Mouse (Mus musculus) embryonic facial prominence, embryonic 10.5 days (tissue): ENCODE results near the gene Gm44965. TPM values are rescaled to one million over a fixed set of nuclear protein-coding genes. Genes with fewer than 3 reads are reported as not detected.
"Not testable (repeated sequence)": the region's sequence is repeated elsewhere in the genome, so short reads cannot be mapped to it uniquely, and the experiment has no call there.

Experiments
- DNase-seq: peaks from one replicate; pipeline ENCODE4 v3.0.0-alpha.2; 2017; ENCODE audit warnings: low spot score
- H3K27ac ChIP-seq: fragments of 300-500 bp; sonication (generic); replicated peaks from 2 replicates; pipeline ENCODE4 v1.5.1; 2016; ENCODE audit warnings: mild to moderate bottlenecking
- H3K27me3 ChIP-seq: fragments of 300-500 bp; sonication (generic); replicated peaks from 2 replicates; pipeline ENCODE4 v1.6.1; 2016; ENCODE audit warnings: low read depth, mild to moderate bottlenecking; ENCODE audit not compliant: poor library complexity, severe bottlenecking
- H3K36me3 ChIP-seq: fragments of 300-500 bp; sonication (generic); replicated peaks from 2 replicates; pipeline ENCODE4 v1.6.1; 2016; ENCODE audit warnings: mild to moderate bottlenecking, moderate library complexity
- H3K4me1 ChIP-seq: fragments of 300-500 bp; sonication (generic); 2 replicates; pipeline ENCODE4 v1.6.1; 2016
- H3K4me3 ChIP-seq: fragments of 300-500 bp; sonication (generic); 2 replicates; pipeline ENCODE4 v1.5.1; 2016; ENCODE audit warnings: mild to moderate bottlenecking, moderate library complexity
- H3K9me3 ChIP-seq: fragments of 300-500 bp; sonication (generic); 2 replicates; pipeline ENCODE4 v1.6.1; 2016; ENCODE audit warnings: mild to moderate bottlenecking
- WGBS: fragments of 180-500 bp; shearing (Covaris S2); methylation state at CpG from one replicate; pipeline ENCODE4 v1.1.7; 2016; 5-methylcytosine and 5-hydroxymethylcytosine counted together
- polyA plus RNA-seq: library from polyadenylated mRNA; unstranded; fragments of >200 nt; fragmentation: Nextera tagmentation; extraction: Ambion mirVana; gene quantifications from 2 replicates; pipeline ENCODE4 v1.2.1, GENCODE M21; 2016

Gm44965 gene
- polyA plus RNA-seq, 1 experiment from 2014 or later, result 0.91 TPM

DNA sequence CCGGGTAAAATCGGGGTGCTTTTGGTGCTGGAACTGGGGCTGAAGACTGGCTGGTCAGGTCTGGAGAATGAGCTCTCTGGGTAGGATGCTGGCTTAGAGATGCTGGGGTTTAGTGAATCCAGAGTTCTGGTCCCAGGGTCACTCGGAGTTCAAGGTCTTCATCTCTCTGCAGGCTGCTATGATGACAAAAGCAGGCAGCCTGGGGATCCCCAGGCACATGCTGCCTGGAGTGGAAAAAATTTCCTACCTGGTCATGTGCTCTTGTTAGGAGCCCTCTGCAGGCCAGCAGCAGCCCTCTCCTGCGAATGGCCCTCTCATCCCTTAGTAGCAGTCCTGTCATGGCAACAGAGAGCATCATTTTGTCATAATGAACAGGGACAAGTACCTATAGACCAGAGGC is 19.7 kb downstream of the Gm44965 start:
- Histone ChIP-seq H3K36me3 (peaks cover 46% of the 10 kb centered on the region), H3K4me1 (no peaks in the 10 kb centered on the region), H3K4me3 (no peak overlapping the region), H3K27me3 (no peaks in the 10 kb centered on the region), H3K9me3 (no peaks in the 10 kb centered on the region), H3K27ac (no peak overlapping the region)
- no peak for DNase-seq
- WGBS, result 88% methylated on average over 4 of the region's 4 CpGs

DNA sequence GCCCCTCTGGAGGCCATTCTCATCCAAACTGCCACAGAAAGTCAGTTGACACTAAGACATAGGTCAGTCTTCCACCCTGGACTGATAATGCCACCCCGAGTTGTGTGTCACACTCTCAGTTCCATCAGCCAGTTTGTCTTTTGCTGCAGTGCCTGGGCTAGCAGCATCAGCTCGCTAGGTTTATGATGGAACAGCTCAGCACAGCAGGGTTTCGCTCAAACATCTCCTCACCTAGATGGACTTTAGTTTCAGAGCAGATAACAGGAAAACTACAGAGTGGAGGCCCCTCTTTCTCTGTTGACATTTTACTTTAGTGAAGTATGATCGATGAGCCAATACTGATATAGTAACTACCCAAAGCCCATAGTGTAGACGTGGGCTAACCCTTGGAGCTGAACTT is 21.0 kb downstream of the Gm44965 start:
- DNase-seq, result no peak
- Histone ChIP-seq H3K27ac (no peak overlapping the region), H3K9me3 (no peaks in the 10 kb centered on the region), H3K4me3 (no peak overlapping the region), H3K4me1 (no peaks in the 10 kb centered on the region), H3K27me3 (no peaks in the 10 kb centered on the region), H3K36me3 (peaks cover 56% of the 10 kb centered on the region)
- WGBS, result 91% methylated on average over 5 of the region's 5 CpGs

DNA sequence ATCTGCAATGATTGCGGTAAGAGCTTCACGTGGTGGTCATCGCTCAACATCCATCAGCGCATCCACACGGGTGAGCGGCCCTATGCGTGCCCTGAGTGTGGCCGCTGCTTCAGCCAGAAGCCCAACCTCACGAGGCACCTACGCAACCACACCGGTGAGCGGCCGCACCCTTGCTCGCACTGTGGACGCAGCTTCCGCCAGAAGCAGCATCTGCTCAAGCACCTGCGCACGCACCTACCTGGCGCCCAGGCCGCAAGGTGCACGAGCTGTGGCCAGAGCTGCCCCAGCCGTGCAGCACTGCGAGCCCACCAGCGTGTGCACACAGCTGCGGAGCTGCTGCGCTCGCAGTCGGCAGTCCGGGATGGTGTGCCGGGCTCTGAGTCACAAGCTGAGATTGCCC is 26.3 kb downstream of the Gm44965 start:
- H3K27ac ChIP-seq, result no peak overlapping the region
- DNase-seq, result no peak
- H3K4me3 ChIP-seq, result no peak overlapping the region
- peaks cover 50% of the 10 kb centered on the region for H3K36me3 ChIP-seq
- H3K4me1 ChIP-seq, result no peaks in the 10 kb centered on the region
- no peaks in the 10 kb centered on the region for H3K27me3 ChIP-seq
- H3K9me3 ChIP-seq, result no peaks in the 10 kb centered on the region
- 93% methylated on average over 30 of the region's 30 CpGs for WGBS

DNA sequence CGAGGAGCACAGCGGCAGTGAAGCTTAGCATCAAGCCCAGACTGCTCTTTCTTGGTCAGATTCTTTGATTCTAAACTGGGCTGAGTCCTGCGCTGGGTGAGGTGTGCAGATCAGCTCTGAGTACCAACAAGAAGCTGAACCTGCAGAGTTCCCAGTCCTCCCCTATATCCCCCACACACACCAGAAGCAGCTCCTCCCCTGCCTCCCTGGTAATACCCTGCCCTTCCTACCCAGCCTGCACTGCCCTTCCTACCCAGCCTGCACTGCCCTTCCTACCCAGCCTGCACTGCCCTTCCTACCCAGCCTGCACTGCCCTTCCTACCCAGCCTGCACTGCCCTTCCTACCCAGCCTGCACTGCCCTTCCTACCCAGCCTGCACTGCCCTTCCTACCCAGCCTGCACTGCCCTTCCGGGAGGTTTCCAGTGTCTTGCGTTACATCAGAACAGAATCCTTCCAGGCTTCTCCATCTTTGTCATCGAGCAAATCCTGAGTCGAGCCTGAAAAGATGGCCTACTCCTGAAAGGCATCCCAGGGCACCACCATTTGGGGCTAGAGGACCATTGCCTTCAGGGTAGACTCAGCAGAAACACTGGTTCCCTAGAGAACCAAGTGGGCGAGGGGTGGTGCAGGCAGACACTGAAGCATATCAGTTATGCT is 28.6 kb downstream of the Gm44965 start:
- WGBS, result 86% methylated on average over 8 of the region's 8 CpGs

DNA sequence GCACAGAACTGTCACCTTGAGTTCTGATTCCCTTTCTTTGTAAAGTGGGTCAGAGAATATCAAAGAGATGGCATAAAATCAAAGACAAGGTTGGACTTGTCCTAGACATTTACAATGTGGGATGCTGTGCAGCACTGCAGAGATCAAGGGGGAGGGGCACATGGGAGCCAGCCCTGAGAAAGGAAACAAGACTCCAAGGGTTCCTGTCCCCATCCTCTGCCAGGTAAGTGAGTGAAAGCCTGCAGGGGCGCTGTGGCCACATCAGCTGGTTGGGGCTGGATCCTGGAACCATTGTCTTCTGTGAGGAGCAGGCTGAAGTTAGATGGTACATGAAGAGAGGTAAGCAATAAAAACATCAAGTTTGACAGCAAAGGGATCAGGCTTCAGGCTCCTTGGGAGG is 29.7 kb downstream of the Gm44965 start:
- Histone ChIP-seq H3K36me3 (peaks cover 35% of the 10 kb centered on the region), H3K4me3 (no peak overlapping the region), H3K27ac (no peak overlapping the region), H3K4me1 (peaks cover 16% of the 10 kb centered on the region), H3K27me3 (peaks cover 31% of the 10 kb centered on the region), H3K9me3 (no peaks in the 10 kb centered on the region)
- DNase-seq, result no peak
- WGBS, result 26% methylated on average over 1 of the region's 1 CpGs

More for the DNA sequence above, 28.6 kb downstream of the Gm44965 start:
- peaks cover 19% of the 10 kb centered on the region for H3K27me3 ChIP-seq
- peaks cover 41% of the 10 kb centered on the region for H3K36me3 ChIP-seq
- not testable (repeated sequence) for DNase-seq, H3K27ac ChIP-seq, H3K4me3 ChIP-seq, H3K9me3 ChIP-seq
- peaks cover 11% of the 10 kb centered on the region for H3K4me1 ChIP-seq

DNA sequence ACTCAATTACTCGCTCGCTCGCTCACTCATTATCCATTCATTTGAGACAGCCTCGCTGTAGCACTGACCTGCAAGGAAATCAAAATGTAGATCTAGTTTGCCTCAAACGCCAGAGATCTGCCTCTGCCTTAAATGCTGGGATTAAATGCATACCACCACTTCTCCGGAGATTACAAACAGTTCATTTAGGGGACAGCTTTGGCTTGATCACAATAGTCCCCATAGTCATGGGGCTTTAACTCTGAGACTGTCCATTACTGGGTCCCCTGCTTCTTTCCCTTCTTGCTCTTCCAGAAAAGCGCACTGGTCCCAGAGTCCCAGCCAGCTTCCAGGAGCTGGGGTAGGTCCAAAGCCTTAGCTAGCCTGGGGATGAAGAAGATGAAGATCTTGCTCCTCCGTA is 32.7 kb downstream of the Gm44965 start, which contains the start of gene AI854703:
Gene AI854703, plus strand, starts transcription at position 301 of the 400 bp plus-strand sequence.
- H3K4me3 ChIP-seq, result peak within 1 kb of the TSS; percentile 60
- peaks cover 32% of the 10 kb centered on the region for H3K4me1 ChIP-seq
- no peak for DNase-seq
- 31% methylated on average over 8 of the region's 8 CpGs for WGBS
- peaks cover 61% of the 10 kb centered on the region for H3K27me3 ChIP-seq
- H3K9me3 ChIP-seq, result no peaks in the 10 kb centered on the region
- peaks cover 7% of the 10 kb centered on the region; the same call in 1 of the 2 replicates for H3K36me3 ChIP-seq
- H3K27ac ChIP-seq, result peak within 1 kb of the TSS; percentile 52; the same call in 1 of the 2 replicates

DNA sequence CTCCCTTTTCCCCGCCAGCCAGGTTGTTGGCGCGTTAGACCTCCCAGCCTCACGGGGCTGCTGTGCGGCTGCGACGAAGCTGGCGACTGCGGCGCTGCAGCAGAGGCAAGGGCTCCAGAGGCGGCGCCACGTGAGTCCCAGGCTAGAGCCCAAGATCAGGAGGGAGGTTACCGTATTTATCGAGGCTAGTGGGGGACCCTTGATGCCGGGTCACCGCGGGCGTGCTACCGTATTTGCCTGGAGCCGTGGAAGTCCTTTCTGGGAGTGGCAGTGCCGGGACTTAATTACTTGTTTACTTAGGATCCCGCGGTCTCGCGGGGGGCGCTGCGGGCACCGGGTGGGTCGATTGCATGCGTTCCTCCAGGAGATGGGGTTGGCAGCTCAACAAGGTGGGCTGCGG is 33.2 kb downstream of the Gm44965 start:
- Histone ChIP-seq H3K27ac (peak overlapping the region; percentile 52; the same call in 1 of the 2 replicates), H3K9me3 (no peaks in the 10 kb centered on the region), H3K4me3 (peak overlapping the region; percentile 60), H3K36me3 (peaks cover 2% of the 10 kb centered on the region; the same call in 1 of the 2 replicates), H3K4me1 (peaks cover 32% of the 10 kb centered on the region), H3K27me3 (peaks cover 66% of the 10 kb centered on the region)
- whole genome bisulfite sequencing, result under 1% methylated on average over 32 of the region's 32 CpGs
- peak; percentile 73 for DNase-seq

DNA sequence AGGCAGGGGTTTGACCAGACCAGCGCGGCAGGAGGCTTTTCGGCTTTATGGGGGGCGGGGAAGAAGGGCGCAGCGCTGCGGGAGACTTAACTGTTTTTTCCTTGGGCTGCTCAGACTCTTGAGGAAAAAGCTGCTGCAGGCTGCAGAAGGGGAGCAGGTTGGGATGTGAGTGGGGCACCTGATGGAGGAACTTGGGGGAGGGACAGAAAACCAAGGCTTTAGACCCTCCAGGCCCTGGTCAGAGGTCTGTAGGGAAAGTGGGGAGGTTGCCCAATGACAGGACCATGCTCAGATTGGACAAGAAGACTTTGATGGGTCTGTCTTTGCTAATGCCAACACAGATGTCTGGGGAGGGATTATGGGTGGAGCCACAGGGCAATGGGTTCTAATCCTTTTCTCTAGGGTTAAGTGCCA is 33.8 kb downstream of the Gm44965 start:
- peak overlapping the region; percentile 60 for H3K4me3 ChIP-seq
- H3K27ac ChIP-seq, result peak overlapping the region; percentile 52; the same call in 1 of the 2 replicates
- no peaks in the 10 kb centered on the region for H3K36me3 ChIP-seq
- H3K27me3 ChIP-seq, result peaks cover 70% of the 10 kb centered on the region
- peaks cover 32% of the 10 kb centered on the region for H3K4me1 ChIP-seq
- WGBS, result 3% methylated on average over 7 of the region's 7 CpGs
- DNase-seq, result no peak
- no peaks in the 10 kb centered on the region for H3K9me3 ChIP-seq

DNA sequence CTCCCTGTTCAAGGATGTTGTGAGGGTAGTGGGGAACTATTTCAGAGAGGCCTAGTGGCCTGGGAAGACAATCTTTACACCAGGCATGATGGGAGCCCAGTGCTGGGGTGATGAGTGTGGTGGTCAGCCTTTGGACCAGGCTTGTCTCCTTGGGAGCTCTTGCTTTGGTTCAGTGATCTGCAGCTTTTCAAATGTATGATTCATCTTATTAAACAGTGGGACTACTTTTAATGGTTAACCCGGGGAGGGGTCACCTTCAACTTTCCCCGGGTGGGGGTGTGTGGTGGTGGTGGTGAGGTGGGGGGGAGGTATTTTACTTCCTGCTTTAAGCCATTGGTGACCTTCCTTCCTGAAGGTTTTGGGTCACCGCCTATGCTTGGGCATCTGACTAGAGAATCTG is 34.6 kb downstream of the Gm44965 start:
- no peak for DNase-seq
- no peak overlapping the region for H3K27ac ChIP-seq

DNA sequence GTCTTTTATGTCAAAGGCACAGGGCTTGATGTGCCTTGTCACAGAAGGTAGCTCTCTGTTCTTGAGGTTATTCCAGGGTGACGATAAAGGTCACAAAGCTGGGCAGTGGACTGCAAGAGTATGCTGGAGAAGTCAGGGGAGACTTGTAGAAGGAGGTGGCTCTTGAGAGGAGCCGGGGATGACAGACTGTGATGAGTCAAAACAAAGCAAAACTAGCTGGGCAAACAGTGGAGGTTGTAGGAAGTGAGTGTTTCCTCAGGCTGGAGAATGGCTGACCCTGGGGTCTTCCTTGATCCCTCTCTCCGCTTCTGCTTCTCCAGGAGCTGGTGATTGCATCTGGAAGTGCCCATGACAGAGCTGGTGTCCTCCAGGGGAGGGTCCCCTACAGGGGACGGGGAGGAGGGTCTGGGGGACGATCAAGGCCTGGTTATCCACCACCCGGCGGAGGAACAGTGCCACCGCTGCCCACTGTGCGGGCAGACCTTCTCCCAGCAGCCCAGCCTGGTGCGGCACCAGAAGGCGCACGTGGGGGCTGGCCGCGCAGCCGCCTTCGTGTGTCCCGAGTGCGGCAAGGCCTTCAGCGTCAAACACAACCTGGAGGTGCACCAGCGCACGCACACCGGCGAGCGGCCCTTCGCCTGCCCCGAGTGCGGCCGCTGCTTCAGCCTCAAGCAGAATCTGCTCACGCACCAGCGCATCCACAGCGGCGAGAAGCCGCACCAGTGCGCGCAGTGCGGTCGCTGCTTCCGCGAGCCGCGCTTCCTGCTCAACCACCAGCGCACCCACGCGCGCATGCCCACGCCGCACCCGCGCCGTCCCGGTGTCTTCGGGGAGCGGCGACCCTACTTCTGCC is 35.3 kb downstream of the Gm44965 start:
- WGBS, result 5% methylated on average over 54 of the region's 54 CpGs
- Histone ChIP-seq H3K4me1 (peaks cover 32% of the 10 kb centered on the region), H3K9me3 (no peaks in the 10 kb centered on the region), H3K27ac (peak overlapping the region; percentile 54; the same call in 1 of the 2 replicates), H3K36me3 (no peaks in the 10 kb centered on the region), H3K27me3 (peaks cover 76% of the 10 kb centered on the region), H3K4me3 (peak overlapping the region; percentile 63)
- DNase-seq, result peak; percentile 59

More for the DNA sequence above, 34.6 kb downstream of the Gm44965 start:
- WGBS, result 72% methylated on average over 3 of the region's 3 CpGs
- H3K4me3 ChIP-seq, result no peak overlapping the region
- no peaks in the 10 kb centered on the region for H3K9me3 ChIP-seq
- H3K4me1 ChIP-seq, result peaks cover 32% of the 10 kb centered on the region
- no peaks in the 10 kb centered on the region for H3K36me3 ChIP-seq
- H3K27me3 ChIP-seq, result peaks cover 76% of the 10 kb centered on the region

DNA sequence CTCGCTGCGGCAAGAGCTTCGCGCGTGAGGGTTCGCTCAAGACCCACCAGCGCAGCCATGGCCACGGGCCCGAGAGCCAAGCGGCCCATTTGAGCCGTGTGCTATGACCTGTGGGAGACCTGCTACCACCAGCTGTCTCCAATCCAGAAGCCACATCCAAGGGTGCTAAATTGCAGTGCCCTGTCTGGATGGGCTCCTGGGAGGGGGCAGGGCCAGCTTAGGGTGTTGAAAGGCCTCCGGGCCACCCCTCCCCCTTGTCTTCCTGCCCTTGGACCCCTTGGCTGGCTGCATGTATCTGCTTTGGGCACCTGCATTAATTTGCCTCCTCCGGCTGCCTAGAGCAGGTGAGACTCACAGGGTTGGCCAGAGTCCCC is 35.9 kb downstream of the Gm44965 start:
- Histone ChIP-seq H3K4me1 (peaks cover 32% of the 10 kb centered on the region), H3K4me3 (peak overlapping the region; percentile 63), H3K27ac (peak overlapping the region; percentile 54; the same call in 1 of the 2 replicates), H3K27me3 (peaks cover 76% of the 10 kb centered on the region), H3K9me3 (no peaks in the 10 kb centered on the region), H3K36me3 (no peaks in the 10 kb centered on the region)
- 21% methylated on average over 13 of the region's 13 CpGs for WGBS
- DNase-seq, result no peak

DNA sequence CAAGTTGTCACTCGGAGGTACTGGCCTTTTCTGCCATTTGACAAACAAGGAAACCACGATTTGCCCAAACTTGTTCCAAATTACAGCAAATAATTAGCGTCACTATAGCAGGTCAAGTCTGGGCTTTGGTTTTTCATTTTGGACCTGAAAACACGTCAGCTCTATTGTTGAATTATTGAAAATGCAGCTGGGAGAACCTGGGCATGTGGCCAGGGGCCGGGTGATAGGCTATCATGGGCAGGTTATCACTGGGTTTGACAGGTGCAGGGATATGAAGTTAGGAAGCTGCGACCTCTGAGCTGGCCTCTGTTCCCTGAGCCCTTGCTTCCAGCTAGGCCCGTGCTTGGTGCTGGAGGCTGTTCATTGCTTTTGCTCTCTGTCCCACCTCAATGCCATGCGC is 37.1 kb downstream of the Gm44965 start:
- peaks cover 32% of the 10 kb centered on the region for H3K4me1 ChIP-seq
- H3K27ac ChIP-seq, result no peak overlapping the region
- no peak for DNase-seq
- peaks cover 70% of the 10 kb centered on the region for H3K27me3 ChIP-seq
- H3K4me3 ChIP-seq, result no peak overlapping the region
- 86% methylated on average over 8 of the region's 8 CpGs for WGBS
- H3K36me3 ChIP-seq, result no peaks in the 10 kb centered on the region
- no peaks in the 10 kb centered on the region for H3K9me3 ChIP-seq
